Comparison of ENCODE assay signal across 26 mouse cellular contexts in genomic region chr7:110229967-110230366, GRCm38 (mm10). TPM values are rescaled to one million over a fixed set of nuclear protein-coding genes. Genes with fewer than 3 reads are reported as not detected.
DNase-seq lines count a peak whose midpoint lies in the region; ATAC-seq lines count a peak whose summit lies in the region.
"Had no signal": no experiment of that assay in that cellular context is flagged by ENCODE, and none has a peak within 500 bp of the region (broad histone marks: within the 10 kb centered on the region; RNA-seq: fewer than 3 reads in every experiment).

No protein-coding gene starts in this region.

- 72% methylated on average over 6 of the region's 6 CpGs for WGBS in heart, embryonic 10.5 days
- 68% methylated on average over 6 of the region's 6 CpGs for WGBS in limb, embryonic 12.5 days
- WGBS in limb, embryonic 10.5 days: 81% methylated on average over 6 of the region's 6 CpGs
- 64% methylated on average over 6 of the region's 6 CpGs for WGBS in forebrain, embryonic 14.5 days
- WGBS in embryonic facial prominence, embryonic 10.5 days: 76% methylated on average over 6 of the region's 6 CpGs

- ATAC-seq in limb, embryonic 12.5 days (ENCODE audit: insufficient number of reproducible peaks, insufficient read depth, low FRiP score, low TSS enrichment, low read depth): no peak
- ATAC-seq in common myeloid progenitor, adult 5-6 weeks (replicated peaks; ENCODE audit: low read depth, poor library complexity, severe bottlenecking): peak; percentile 60; the same call in 1 of the 2 replicates
- no peak for ATAC-seq in forebrain, embryonic 14.5 days
- ATAC-seq: forebrain, postnatal 0 days; liver, postnatal 0 days had no signal

- peak; percentile 49 for DNase-seq in heart, adult 11 months
- DNase-seq in heart, embryonic 10.5 days (ENCODE audit: low spot score): no peak
- no peak for DNase-seq in limb, embryonic 10.5 days (ENCODE audit: low spot score)
- peak; percentile 52 for DNase-seq in CD4-positive, CD25-positive, alpha-beta regulatory T cell, adult 2 months (ENCODE audit: low read depth, low spot score)
- no peak for DNase-seq in forebrain, embryonic 14.5 days (ENCODE audit: low spot score)
- DNase-seq in embryonic facial prominence, embryonic 10.5 days (ENCODE audit: low spot score): no peak
- DNase-seq: adrenal gland, postnatal 10 days; cerebellum, adult 9-10 months; forebrain, postnatal 0 days; gastrocnemius, postnatal 25 days; kidney, adult 18-20 months; kidney, postnatal 4 days; layer of hippocampus, adult 9-11 months; left cerebral cortex, postnatal 4 days; liver, postnatal 0 days; right cerebral cortex, adult 18-20 months; thymus, adult 2 months; thymus, postnatal 4 days had no signal

- H3K4me2 ChIP-seq in limb, embryonic 12.5 days: no peak overlapping the region
- no peak overlapping the region for H3K4me2 ChIP-seq in forebrain, embryonic 14.5 days (ENCODE audit: low read length)
- H3K4me2 ChIP-seq: heart, embryonic 11.5 days; hindbrain, embryonic 12.5 days; midbrain, embryonic 11.5 days; neural tube, embryonic 15.5 days had no signal

- no peak overlapping the region for H3K9ac ChIP-seq in limb, embryonic 12.5 days (replicated peaks)
- H3K9ac ChIP-seq in forebrain, embryonic 14.5 days (ENCODE audit: low read length): no peak overlapping the region
- H3K9ac ChIP-seq: forebrain, postnatal 0 days; hindbrain, embryonic 12.5 days; liver, postnatal 0 days; neural tube, embryonic 15.5 days had no signal

- H3K27me3 ChIP-seq in heart, embryonic 10.5 days (ENCODE audit: insufficient read depth, poor library complexity, severe bottlenecking): no peaks in the 10 kb centered on the region
- H3K27me3 ChIP-seq in limb, embryonic 12.5 days: no peaks in the 10 kb centered on the region
- H3K27me3 ChIP-seq in limb, embryonic 10.5 days (ENCODE audit: low read depth, poor library complexity, severe bottlenecking): no peaks in the 10 kb centered on the region
- H3K27me3 ChIP-seq in forebrain, embryonic 14.5 days (replicated peaks; ENCODE audit: control insufficient read depth, insufficient read depth, low read length): no peaks in the 10 kb centered on the region
- H3K27me3 ChIP-seq in embryonic facial prominence, embryonic 10.5 days (replicated peaks; ENCODE audit: low read depth, poor library complexity, severe bottlenecking): no peaks in the 10 kb centered on the region
- H3K27me3 ChIP-seq: hindbrain, embryonic 12.5 days; neural tube, embryonic 15.5 days had no signal

- no peaks in the 10 kb centered on the region for H3K4me1 ChIP-seq in heart, embryonic 10.5 days
- H3K4me1 ChIP-seq in limb, embryonic 12.5 days (replicated peaks): no peaks in the 10 kb centered on the region
- H3K4me1 ChIP-seq in limb, embryonic 10.5 days: no peaks in the 10 kb centered on the region
- no peaks in the 10 kb centered on the region for H3K4me1 ChIP-seq in forebrain, embryonic 14.5 days (ENCODE audit: control insufficient read depth, insufficient read depth, low read length)
- H3K4me1 ChIP-seq in embryonic facial prominence, embryonic 10.5 days: no peaks in the 10 kb centered on the region
- H3K4me1 ChIP-seq: forebrain, embryonic 10.5 days; hindbrain, embryonic 12.5 days; neural tube, embryonic 15.5 days had no signal

- no peak overlapping the region for H3K4me3 ChIP-seq in heart, embryonic 10.5 days
- H3K4me3 ChIP-seq in limb, embryonic 12.5 days (replicated peaks): no peak overlapping the region
- no peak overlapping the region for H3K4me3 ChIP-seq in limb, embryonic 10.5 days
- no peak overlapping the region for H3K4me3 ChIP-seq in forebrain, embryonic 14.5 days (ENCODE audit: low read depth, low read length)
- no peak overlapping the region for H3K4me3 ChIP-seq in embryonic facial prominence, embryonic 10.5 days
- H3K4me3 ChIP-seq: forebrain, embryonic 10.5 days; hindbrain, embryonic 12.5 days; neural tube, embryonic 15.5 days had no signal

- no peak overlapping the region; the same call in 1 of the 2 replicates for H3K27ac ChIP-seq in heart, embryonic 10.5 days
- H3K27ac ChIP-seq in limb, embryonic 12.5 days: peak overlapping the region; percentile 23; the same call in 1 of the 2 replicates
- H3K27ac ChIP-seq in limb, embryonic 10.5 days: no peak overlapping the region
- no peak overlapping the region for H3K27ac ChIP-seq in forebrain, embryonic 14.5 days (ENCODE audit: low read depth, low read length)
- H3K27ac ChIP-seq in embryonic facial prominence, embryonic 10.5 days (replicated peaks): no peak overlapping the region
- H3K27ac ChIP-seq: forebrain, embryonic 10.5 days; hindbrain, embryonic 12.5 days; macrophage; neural tube, embryonic 15.5 days had no signal

- peaks cover 14% of the 10 kb centered on the region for H3K36me3 ChIP-seq in heart, embryonic 10.5 days
- H3K36me3 ChIP-seq in limb, embryonic 12.5 days: peaks cover 23% of the 10 kb centered on the region
- peaks cover 33% of the 10 kb centered on the region for H3K36me3 ChIP-seq in limb, embryonic 10.5 days
- H3K36me3 ChIP-seq in forebrain, embryonic 14.5 days (ENCODE audit: control insufficient read depth, insufficient read depth, low read length): no peaks in the 10 kb centered on the region
- H3K36me3 ChIP-seq in embryonic facial prominence, embryonic 10.5 days (replicated peaks): peaks cover 32% of the 10 kb centered on the region
- H3K36me3 ChIP-seq: hindbrain, embryonic 12.5 days; neural tube, embryonic 15.5 days had no signal

- H3K9me3 ChIP-seq in heart, embryonic 10.5 days: no peaks in the 10 kb centered on the region
- no peaks in the 10 kb centered on the region for H3K9me3 ChIP-seq in limb, embryonic 12.5 days
- H3K9me3 ChIP-seq in limb, embryonic 10.5 days (replicated peaks): no peaks in the 10 kb centered on the region
- H3K9me3 ChIP-seq in forebrain, embryonic 14.5 days (replicated peaks; ENCODE audit: control insufficient read depth, low read length): no peaks in the 10 kb centered on the region
- H3K9me3 ChIP-seq in embryonic facial prominence, embryonic 10.5 days: no peaks in the 10 kb centered on the region
- H3K9me3 ChIP-seq: forebrain, embryonic 10.5 days; hindbrain, embryonic 12.5 days; neural tube, embryonic 15.5 days had no signal

RNA-seq across cellular contexts. Expression of gene Swap70, which starts 8.5 kb away (rescaled TPM):
- 22.8 and 26.6 TPM in 2 replicates for polyA plus RNA-seq in heart, embryonic 10.5 days (2016; fragmentation: Nextera tagmentation; extraction: Ambion mirVana)
- polyA plus RNA-seq in limb, embryonic 12.5 days (2016; fragmentation: Nextera tagmentation; extraction: Ambion mirVana): 37.0 and 38.2 TPM in 2 replicates
- 32.8 and 34.8 TPM in 2 replicates for polyA plus RNA-seq in limb, embryonic 10.5 days (2016; fragmentation: Nextera tagmentation; extraction: Ambion mirVana)
- 62.2 and 66.2 TPM in 2 replicates for total RNA-seq in common myeloid progenitor, adult 5-6 weeks (2017)
- 8.6 and 10.7 TPM in 2 replicates for polyA plus RNA-seq in forebrain, embryonic 14.5 days (2014; fragmentation: Nextera tagmentation; extraction: Ambion mirVana)
- polyA plus RNA-seq in embryonic facial prominence, embryonic 10.5 days (2016; fragmentation: Nextera tagmentation; extraction: Ambion mirVana): 30.7 and 32.4 TPM in 2 replicates

Comparison
In these comparisons a context has a peak if more than half of its experiments do, and no peak if none do; other contexts are left out.
1. DNase-seq: peak in heart, adult 11 months (single experiment) and CD4-positive, CD25-positive, alpha-beta regulatory T cell, adult 2 months (single experiment); none in heart, embryonic 10.5 days (single experiment), limb, embryonic 10.5 days (single experiment), forebrain, embryonic 14.5 days (single experiment) and embryonic facial prominence, embryonic 10.5 days (single experiment).